In the genomic region with DNA sequence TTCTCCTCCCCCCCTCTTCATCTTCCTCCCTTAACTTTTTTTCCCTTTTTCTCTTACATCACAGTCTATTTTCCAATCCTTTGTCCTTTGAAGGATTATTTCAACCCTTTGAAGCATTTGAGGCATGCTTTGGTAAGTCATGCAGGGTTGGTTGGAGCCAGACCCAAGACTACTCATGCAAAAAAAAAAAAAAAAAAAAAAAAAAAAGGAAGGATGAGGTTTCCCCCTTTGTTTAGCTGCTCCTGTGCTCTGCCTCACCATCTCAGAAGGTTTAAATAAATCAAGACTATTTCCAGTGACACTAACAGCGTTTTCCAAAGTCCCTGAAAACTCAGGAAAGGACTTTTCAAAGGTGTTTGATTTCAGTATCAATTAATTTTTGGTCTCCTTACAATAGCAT, we compare ENCODE assay signal across 28 mouse cellular contexts.
"Had no signal": no experiment of that assay in that cellular context is flagged by ENCODE, and none has a peak within 500 bp of the region (broad histone marks: within the 10 kb centered on the region; RNA-seq: fewer than 3 reads in every experiment).

No protein-coding gene starts in this region.

- H3K9ac ChIP-seq: embryonic facial prominence, embryonic 12.5 days; embryonic facial prominence, embryonic 13.5 days; embryonic facial prominence, embryonic 15.5 days; forebrain, embryonic 12.5 days; forebrain, embryonic 13.5 days; forebrain, embryonic 15.5 days; forebrain, postnatal 0 days had no signal

- ATAC-seq: forebrain, embryonic 13.5 days; forebrain, embryonic 14.5 days; forebrain, embryonic 15.5 days; forebrain, embryonic 16.5 days; forebrain, postnatal 0 days had no signal

- H3K9me3 ChIP-seq: embryonic facial prominence, embryonic 10.5 days; embryonic facial prominence, embryonic 12.5 days; embryonic facial prominence, embryonic 13.5 days; embryonic facial prominence, embryonic 15.5 days; forebrain, embryonic 10.5 days; forebrain, embryonic 12.5 days; forebrain, embryonic 13.5 days; forebrain, embryonic 15.5 days had no signal

- H3K4me3 ChIP-seq: embryonic facial prominence, embryonic 10.5 days; embryonic facial prominence, embryonic 12.5 days; embryonic facial prominence, embryonic 13.5 days; embryonic facial prominence, embryonic 15.5 days; erythroblast, embryonic 14.5 days; forebrain, embryonic 10.5 days; forebrain, embryonic 12.5 days; forebrain, embryonic 13.5 days; forebrain, embryonic 15.5 days; gastrocnemius, adult 2 months; heart, adult 2 months had no signal

- H3K36me3 ChIP-seq: embryonic facial prominence, embryonic 10.5 days; embryonic facial prominence, embryonic 12.5 days; embryonic facial prominence, embryonic 13.5 days; embryonic facial prominence, embryonic 15.5 days; forebrain, embryonic 10.5 days; forebrain, embryonic 12.5 days; forebrain, embryonic 15.5 days had no signal

- H3K4me1 ChIP-seq: embryonic facial prominence, embryonic 10.5 days; embryonic facial prominence, embryonic 12.5 days; embryonic facial prominence, embryonic 13.5 days; embryonic facial prominence, embryonic 15.5 days; forebrain, embryonic 12.5 days; forebrain, embryonic 13.5 days; forebrain, embryonic 15.5 days had no signal

- H3K27me3 ChIP-seq: embryonic facial prominence, embryonic 12.5 days; embryonic facial prominence, embryonic 13.5 days; embryonic facial prominence, embryonic 15.5 days; forebrain, embryonic 12.5 days; forebrain, embryonic 13.5 days; forebrain, embryonic 15.5 days had no signal

- H3K27ac ChIP-seq: embryonic facial prominence, embryonic 10.5 days; embryonic facial prominence, embryonic 12.5 days; embryonic facial prominence, embryonic 13.5 days; embryonic facial prominence, embryonic 15.5 days; forebrain, embryonic 10.5 days; forebrain, embryonic 12.5 days; forebrain, embryonic 13.5 days; forebrain, embryonic 15.5 days; gastrocnemius, adult 2 months; heart, adult 2 months had no signal

- DNase-seq: cerebellum, adult 8-10 months; cerebellum, adult 9-10 months; cerebellum, adult 9-11 months; cerebellum, postnatal 10 days; cerebellum, postnatal 14 days; cerebellum, postnatal 25 days; cerebellum, postnatal 36 days; embryo, embryonic 11 days; forebrain, postnatal 0 days; gastrocnemius, adult 2 months; gastrocnemius, postnatal 10 days; gastrocnemius, postnatal 14 days; gastrocnemius, postnatal 25 days; gastrocnemius, postnatal 36 days; heart, adult 11 months; heart, adult 18-20 months; heart, adult 2 months had no signal

- H3K4me2 ChIP-seq: embryonic facial prominence, embryonic 12.5 days; embryonic facial prominence, embryonic 13.5 days; embryonic facial prominence, embryonic 15.5 days; forebrain, embryonic 12.5 days; forebrain, embryonic 13.5 days; forebrain, embryonic 15.5 days had no signal
